Mouse (Mus musculus) neural tube, embryonic 15.5 days (tissue): ENCODE measurements at regions not wholly inside any gene's neighbourhood (a gene's known extent, or its start where the extent isn't known, plus 50 kb on each side); places are given as distances from the start of the nearest gene placed in this dataset. TPM values are rescaled to one million over a fixed set of nuclear protein-coding genes. Genes with fewer than 3 reads are reported as not detected.
A peak's percentile ranks its signal among the peaks of the same experiment; 100 is the strongest.

Source experiments
- microRNA counts: library from miRNA; unstranded; fragments of <30 nt; microRNA quantifications from one replicate; lab custom pipeline; 2016
- microRNA-seq: library from miRNA; unstranded; fragments of <30 nt; microRNA quantifications from one replicate; pipeline ENCODE4, GENCODE M21; 2017

MicroRNAs in the stretch of these regions (microRNA counts, 519-probe panel; counts per million panel counts)
- 1,748 counts per million, percentile 29 among the panel's probes with 10 or more counts for microRNA mmu-miR-710 (lab: Ali Mortazavi, UCI)

Small RNA genes lying in the stretch of these regions (microRNA-seq; reads per million reads assigned to microRNA genes)
- gene Mir710 = not detected
